Mouse (Mus musculus) megakaryocyte, embryonic 14.5 days (primary cell): ENCODE measurements around the gene Dhx57. TPM values are rescaled to one million over a fixed set of nuclear protein-coding genes. Genes with fewer than 3 reads are reported as not detected.
A peak's percentile ranks its signal among the peaks of the same experiment; 100 is the strongest.
"Not testable (repeated sequence)": the region's sequence is repeated elsewhere in the genome, so short reads cannot be mapped to it uniquely, and the experiment has no call there.

Source experiments
- H3K27me3 ChIP-seq: replicated peaks from 2 replicates; pipeline ENCODE3; 2012; ENCODE audit warnings: inconsistent platforms
- H3K36me3 ChIP-seq: replicated peaks from 2 replicates; pipeline ENCODE3; 2012; ENCODE audit warnings: low read length, inconsistent platforms, mixed read lengths
- H3K4me1 ChIP-seq: 2 replicates; pipeline ENCODE4 v1.6.1; 2012; ENCODE audit warnings: inconsistent platforms
- H3K4me3 ChIP-seq: replicated peaks from 2 replicates; pipeline ENCODE3; 2012; ENCODE audit warnings: moderate library complexity, mild to moderate bottlenecking, inconsistent platforms
- H3K9me3 ChIP-seq: 2 replicates; pipeline ENCODE4 v1.6.1; 2012; ENCODE audit warnings: inconsistent platforms
- FLI1 ChIP-seq: IDR thresholded peaks from 2 replicates; pipeline ENCODE4 v1.6.1; 2012; ENCODE audit warnings: low read length, inconsistent platforms, mixed read lengths
- GATA1 ChIP-seq: IDR thresholded peaks from 3 replicates; pipeline ENCODE4 v1.6.1; 2012; ENCODE audit warnings: mixed read lengths, low read length, inconsistent platforms, borderline replicate concordance
- polyA plus RNA-seq: library from polyadenylated mRNA; stranded (reverse); fragments of >175 nt; gene quantifications from 2 replicates; pipeline ENCODE4 v1.2.3, GENCODE M21; 2012; ENCODE audit warnings: low replicate concordance; ENCODE audit not compliant: insufficient read depth

Dhx57 gene
- polyA plus RNA-seq, 1 experiment = 3.2 TPM

- Histone ChIP-seq H3K4me1 (no peaks in the 10 kb centered on the region; the same call in 1 of the 2 replicates), H3K9me3 (no peaks in the 10 kb centered on the region), H3K4me3 (no peak overlapping the region), H3K27me3 (no peaks in the 10 kb centered on the region), H3K36me3 (peaks cover 18% of the 10 kb centered on the region)
- no peak for TF ChIP-seq FLI1
- TF ChIP-seq GATA1 = no peak
These were observed 56.4 kb downstream of the Dhx57 start for GRCm38 (mm10) chr17:80233844-80234243.

GRCm38 (mm10) chr17:80229396-80229795 lies 60.9 kb downstream of the Dhx57 start:
- Histone ChIP-seq H3K36me3 (peaks cover 12% of the 10 kb centered on the region), H3K4me3 (no peak overlapping the region), H3K4me1 (peaks cover 6% of the 10 kb centered on the region; the same call in 1 of the 2 replicates), H3K27me3 (no peaks in the 10 kb centered on the region), H3K9me3 (no peaks in the 10 kb centered on the region)
- no peak for TF ChIP-seq FLI1
- no peak for TF ChIP-seq GATA1

GRCm38 (mm10) chr17:80225142-80225541 lies 65.1 kb downstream of the Dhx57 start:
- H3K4me3 ChIP-seq = peak overlapping the region; percentile 91

GRCm38 (mm10) chr17:80224326-80225116 lies 65.8 kb downstream of the Dhx57 start, which contains the start of gene Gemin6:
Gene Gemin6, plus strand, starts transcription at chr17:80224441.
- Histone ChIP-seq H3K27me3 (peaks cover 2% of the 10 kb centered on the region), H3K9me3 (no peaks in the 10 kb centered on the region), H3K36me3 (peaks cover 12% of the 10 kb centered on the region), H3K4me1 (peaks cover 16% of the 10 kb centered on the region), H3K4me3 (peak within 1 kb of the TSS; percentile 91)
- TF ChIP-seq FLI1 (no peak), GATA1 (no peak)

More at GRCm38 (mm10) chr17:80225142-80225541, 65.1 kb downstream of the Dhx57 start:
- H3K27me3 ChIP-seq, H3K9me3 ChIP-seq: not testable (repeated sequence)
- Histone ChIP-seq H3K36me3 (peaks cover 12% of the 10 kb centered on the region), H3K4me1 (peaks cover 16% of the 10 kb centered on the region)

GRCm38 (mm10) chr17:80223829-80224228 lies 66.4 kb downstream of the Dhx57 start:
- Histone ChIP-seq H3K4me3 (peak overlapping the region; percentile 91), H3K9me3 (no peaks in the 10 kb centered on the region), H3K27me3 (peaks cover 2% of the 10 kb centered on the region), H3K4me1 (peaks cover 16% of the 10 kb centered on the region), H3K36me3 (peaks cover 5% of the 10 kb centered on the region)
- no peak for TF ChIP-seq FLI1
- TF ChIP-seq GATA1 = no peak

GRCm38 (mm10) chr17:80221890-80222628 lies 68.2 kb downstream of the Dhx57 start:
- Histone ChIP-seq H3K4me3 (no peak overlapping the region), H3K27me3 (peaks cover 2% of the 10 kb centered on the region), H3K36me3 (no peaks in the 10 kb centered on the region), H3K9me3 (no peaks in the 10 kb centered on the region), H3K4me1 (peaks cover 16% of the 10 kb centered on the region)
- TF ChIP-seq GATA1 = no peak
- TF ChIP-seq FLI1 = no peak

GRCm38 (mm10) chr17:80221202-80221601 lies 69.1 kb downstream of the Dhx57 start:
- Histone ChIP-seq H3K4me3 (no peak overlapping the region), H3K9me3 (no peaks in the 10 kb centered on the region), H3K36me3 (no peaks in the 10 kb centered on the region), H3K4me1 (peaks cover 16% of the 10 kb centered on the region), H3K27me3 (peaks cover 4% of the 10 kb centered on the region)
- no peak for TF ChIP-seq GATA1
- no peak for TF ChIP-seq FLI1

- H3K4me1 ChIP-seq = peaks cover 15% of the 10 kb centered on the region
- peaks cover 7% of the 10 kb centered on the region for H3K27me3 ChIP-seq
- TF ChIP-seq FLI1 = no peak
- no peak for TF ChIP-seq GATA1
- no peaks in the 10 kb centered on the region for H3K36me3 ChIP-seq
- no peaks in the 10 kb centered on the region for H3K9me3 ChIP-seq
- H3K4me3 ChIP-seq = no peak overlapping the region
These were observed 70.1 kb downstream of the Dhx57 start for GRCm38 (mm10) chr17:80220131-80220530.

GRCm38 (mm10) chr17:80213998-80214397 lies 76.3 kb downstream of the Dhx57 start:
- H3K4me1 ChIP-seq, H3K4me3 ChIP-seq, H3K36me3 ChIP-seq, H3K27me3 ChIP-seq, H3K9me3 ChIP-seq: not testable (repeated sequence)
